Mouse (Mus musculus): ENCODE measurements at regions not wholly inside any gene's neighbourhood (a gene's known extent, or its start where the extent isn't known, plus 50 kb on each side); places are given as distances from the start of the nearest gene placed in this dataset.
A peak's percentile ranks its signal among the peaks of the same experiment; 100 is the strongest.

- H3K4me3 ChIP-seq (replicated peaks) = no peak overlapping the region
- no peaks in the 10 kb centered on the region for H3K36me3 ChIP-seq
- 49% methylated on average over 7 of the region's 7 CpGs for WGBS
- H3K27me3 ChIP-seq = no peaks in the 10 kb centered on the region
- H3K4me1 ChIP-seq = peaks cover 35% of the 10 kb centered on the region
- peak overlapping the region; percentile 40; the same call in 1 of the 2 replicates for H3K27ac ChIP-seq (replicated peaks)
- no peaks in the 10 kb centered on the region for H3K9me3 ChIP-seq (replicated peaks)
- no peak overlapping the region for H3K9ac ChIP-seq
- H3K4me2 ChIP-seq (replicated peaks) = no peak overlapping the region
- ATAC-seq (ENCODE audit: insufficient number of reproducible peaks, low FRiP score, low TSS enrichment, low read depth) = no peak
These were observed 76.4 kb downstream of the E030025P04Rik start for GRCm38 (mm10) chr11:109067733-109068132.

- WGBS = 72% methylated on average over 4 of the region's 4 CpGs
- Histone ChIP-seq H3K9me3 (replicated peaks) (no peaks in the 10 kb centered on the region), H3K4me2 (replicated peaks) (no peak overlapping the region), H3K27me3 (no peaks in the 10 kb centered on the region), H3K9ac (no peak overlapping the region), H3K4me1 (no peaks in the 10 kb centered on the region), H3K4me3 (replicated peaks) (no peak overlapping the region), H3K36me3 (no peaks in the 10 kb centered on the region), H3K27ac (replicated peaks) (no peak overlapping the region)
- ATAC-seq (ENCODE audit: insufficient number of reproducible peaks, low FRiP score, low TSS enrichment, low read depth) = no peak
These were observed 82.2 kb downstream of the E030025P04Rik start for GRCm38 (mm10) chr11:109061971-109062370.

DNA sequence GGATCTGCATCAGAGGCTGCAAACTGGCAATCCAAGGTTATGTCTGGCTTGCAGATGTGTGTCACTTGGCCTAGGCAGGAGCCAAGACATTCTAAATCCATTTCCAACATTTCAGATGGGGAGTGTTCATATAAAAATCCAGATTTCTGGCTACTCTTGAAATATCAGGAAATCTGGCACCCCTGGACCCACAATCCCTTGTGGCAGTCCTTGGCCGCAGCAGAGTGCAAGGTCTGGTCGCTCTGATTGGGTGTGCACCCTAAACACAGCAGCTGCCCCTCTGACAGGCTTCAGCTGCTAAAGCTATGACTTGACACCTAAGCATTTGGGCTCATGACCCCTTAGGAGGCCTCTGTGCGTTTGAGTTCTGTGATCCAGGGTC, 83.7 kb downstream of the E030025P04Rik start:
- H3K4me2 ChIP-seq (replicated peaks) = no peak overlapping the region
- H3K36me3 ChIP-seq = no peaks in the 10 kb centered on the region
- H3K4me3 ChIP-seq (replicated peaks) = no peak overlapping the region
- no peaks in the 10 kb centered on the region for H3K4me1 ChIP-seq
- ATAC-seq (ENCODE audit: insufficient number of reproducible peaks, low FRiP score, low TSS enrichment, low read depth) = no peak
- H3K9ac ChIP-seq = no peak overlapping the region
- H3K27me3 ChIP-seq = no peaks in the 10 kb centered on the region
- H3K9me3 ChIP-seq (replicated peaks) = no peaks in the 10 kb centered on the region
- 57% methylated on average over 3 of the region's 3 CpGs for WGBS
- H3K27ac ChIP-seq (replicated peaks) = no peak overlapping the region

- no peak overlapping the region for H3K4me3 ChIP-seq (replicated peaks)
- H3K27me3 ChIP-seq = no peaks in the 10 kb centered on the region
- no peaks in the 10 kb centered on the region for H3K4me1 ChIP-seq
- no peak for ATAC-seq (ENCODE audit: insufficient number of reproducible peaks, low FRiP score, low TSS enrichment, low read depth)
- 82% methylated on average over 12 of the region's 12 CpGs for WGBS
- H3K36me3 ChIP-seq = no peaks in the 10 kb centered on the region
- H3K4me2 ChIP-seq (replicated peaks) = no peak overlapping the region
- no peak overlapping the region for H3K9ac ChIP-seq
- H3K27ac ChIP-seq (replicated peaks) = no peak overlapping the region
- H3K9me3 ChIP-seq (replicated peaks) = no peaks in the 10 kb centered on the region
These were observed 84.2 kb downstream of the E030025P04Rik start for GRCm38 (mm10) chr11:109059863-109060526.

GRCm38 (mm10) chr11:109058021-109058420, 86.1 kb downstream of the E030025P04Rik start:
- Histone ChIP-seq H3K4me2 (replicated peaks) (no peak overlapping the region), H3K27me3 (no peaks in the 10 kb centered on the region), H3K4me3 (replicated peaks) (no peak overlapping the region), H3K36me3 (no peaks in the 10 kb centered on the region), H3K4me1 (no peaks in the 10 kb centered on the region), H3K9me3 (replicated peaks) (no peaks in the 10 kb centered on the region), H3K27ac (replicated peaks) (no peak overlapping the region), H3K9ac (no peak overlapping the region)
- ATAC-seq (ENCODE audit: insufficient number of reproducible peaks, low FRiP score, low TSS enrichment, low read depth) = no peak

GRCm38 (mm10) chr11:109048257-109049101, 95.7 kb downstream of the E030025P04Rik start:
- WGBS = 53% methylated on average over 10 of the region's 10 CpGs
- no peak overlapping the region for H3K9ac ChIP-seq
- no peak for ATAC-seq (ENCODE audit: insufficient number of reproducible peaks, low FRiP score, low TSS enrichment, low read depth)
- H3K27ac ChIP-seq (replicated peaks) = no peak overlapping the region
- no peak overlapping the region for H3K4me2 ChIP-seq (replicated peaks)
- H3K27me3 ChIP-seq = no peaks in the 10 kb centered on the region
- H3K36me3 ChIP-seq = no peaks in the 10 kb centered on the region
- H3K4me3 ChIP-seq (replicated peaks) = no peak overlapping the region
- no peaks in the 10 kb centered on the region for H3K9me3 ChIP-seq (replicated peaks)
- no peaks in the 10 kb centered on the region for H3K4me1 ChIP-seq

DNA sequence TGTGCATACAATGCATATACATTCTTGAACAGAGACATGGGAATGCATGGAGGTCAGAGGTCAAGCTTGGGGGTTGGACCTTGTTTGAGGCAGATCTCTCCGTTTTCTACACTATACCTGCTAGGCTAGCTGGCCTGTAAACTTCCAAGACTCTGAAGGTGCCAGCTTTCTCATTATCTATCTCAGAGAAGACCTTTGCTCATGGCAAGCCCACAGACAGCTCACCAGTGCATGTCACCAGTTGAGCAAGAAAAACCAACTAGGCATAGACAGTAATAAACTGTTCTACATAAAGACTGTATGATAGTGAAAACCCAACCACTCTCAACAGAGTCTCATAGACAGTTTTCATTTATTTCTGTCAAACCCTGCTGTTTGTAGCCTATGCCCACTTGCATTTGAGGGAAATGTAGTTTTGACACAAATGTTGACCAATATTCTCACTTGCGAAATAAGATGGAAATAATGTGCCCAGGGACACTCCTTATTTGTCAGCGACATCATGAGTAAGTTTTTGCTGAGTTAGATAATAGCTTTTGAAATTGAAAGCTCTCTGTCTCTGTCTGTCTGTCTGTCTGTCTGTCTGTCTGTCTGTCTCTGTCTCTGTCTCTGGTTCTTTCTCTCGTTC, 96.6 kb downstream of the E030025P04Rik start:
- WGBS = 86% methylated on average over 4 of the region's 4 CpGs
- Histone ChIP-seq H3K36me3 (no peaks in the 10 kb centered on the region), H3K27ac (replicated peaks) (no peak overlapping the region), H3K4me3 (replicated peaks) (no peak overlapping the region), H3K4me2 (replicated peaks) (no peak overlapping the region), H3K27me3 (no peaks in the 10 kb centered on the region), H3K9ac (no peak overlapping the region), H3K9me3 (replicated peaks) (no peaks in the 10 kb centered on the region), H3K4me1 (no peaks in the 10 kb centered on the region)
- no peak for ATAC-seq (ENCODE audit: insufficient number of reproducible peaks, low FRiP score, low TSS enrichment, low read depth)

GRCm38 (mm10) chr11:109046446-109046845, 97.7 kb downstream of the E030025P04Rik start:
- Histone ChIP-seq H3K9me3 (replicated peaks) (no peaks in the 10 kb centered on the region), H3K4me1 (no peaks in the 10 kb centered on the region), H3K4me3 (replicated peaks) (no peak overlapping the region), H3K27ac (replicated peaks) (no peak overlapping the region), H3K36me3 (no peaks in the 10 kb centered on the region), H3K9ac (no peak overlapping the region), H3K27me3 (no peaks in the 10 kb centered on the region), H3K4me2 (replicated peaks) (no peak overlapping the region)
- ATAC-seq (ENCODE audit: insufficient number of reproducible peaks, low FRiP score, low TSS enrichment, low read depth) = no peak
- 36% methylated on average over 1 of the region's 1 CpGs for WGBS

- Histone ChIP-seq H3K27me3 (no peaks in the 10 kb centered on the region), H3K27ac (replicated peaks) (no peak overlapping the region), H3K4me2 (replicated peaks) (no peak overlapping the region), H3K36me3 (no peaks in the 10 kb centered on the region), H3K9me3 (replicated peaks) (no peaks in the 10 kb centered on the region), H3K9ac (no peak overlapping the region), H3K4me1 (0 out of 2 replicates have a peak, but pooled peaks cover 13% of the 10 kb centered on the region), H3K4me3 (replicated peaks) (no peak overlapping the region)
- 35% methylated on average over 7 of the region's 7 CpGs for WGBS
- ATAC-seq (ENCODE audit: insufficient number of reproducible peaks, low FRiP score, low TSS enrichment, low read depth) = no peak
These were observed 103.7 kb downstream of the E030025P04Rik start for GRCm38 (mm10) chr11:109040519-109040916.

DNA sequence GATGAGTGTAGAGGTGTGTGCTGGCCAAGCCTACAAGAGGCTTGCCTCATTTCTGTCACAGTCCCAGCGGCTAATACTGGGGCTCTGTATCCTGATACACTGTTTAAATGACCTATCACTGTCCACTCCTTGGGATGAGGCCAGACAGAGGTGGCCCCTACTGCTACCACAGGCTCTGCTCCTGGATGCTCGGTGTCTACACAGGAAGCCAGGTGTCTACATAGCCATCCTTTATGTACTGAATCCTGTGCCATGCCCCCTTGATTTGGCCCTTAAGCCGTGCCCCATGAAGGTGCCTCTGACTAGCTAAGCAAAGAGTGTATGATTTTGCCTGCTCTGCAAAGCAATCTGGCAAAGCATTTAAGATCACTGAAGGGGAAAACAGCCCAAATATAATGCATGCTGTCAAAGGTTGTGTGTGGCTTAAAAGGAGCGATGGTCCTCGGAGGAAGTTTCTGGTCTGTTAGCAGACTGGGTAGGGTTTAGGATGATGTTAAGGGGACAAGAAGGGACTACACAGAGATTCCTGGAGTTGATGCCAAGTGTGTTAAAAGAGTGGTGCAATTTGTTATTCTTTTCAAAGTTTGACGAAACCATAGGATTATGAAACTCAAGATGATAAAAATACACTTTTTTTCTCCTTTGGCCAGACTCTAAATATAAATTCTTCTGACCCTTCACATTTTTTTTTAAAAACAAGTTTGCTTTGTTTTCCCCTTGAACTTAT, 104.2 kb downstream of the E030025P04Rik start:
- 64% methylated on average over 6 of the region's 6 CpGs for WGBS
- 0 out of 2 replicates have a peak, but pooled peaks cover 13% of the 10 kb centered on the region for H3K4me1 ChIP-seq
- ATAC-seq (ENCODE audit: insufficient number of reproducible peaks, low FRiP score, low TSS enrichment, low read depth) = no peak

More for the DNA sequence above, 104.2 kb downstream of the E030025P04Rik start:
- no peak overlapping the region for H3K4me3 ChIP-seq (replicated peaks)
- H3K4me2 ChIP-seq (replicated peaks) = no peak overlapping the region
- no peaks in the 10 kb centered on the region for H3K27me3 ChIP-seq
- H3K9me3 ChIP-seq (replicated peaks) = no peaks in the 10 kb centered on the region
- H3K36me3 ChIP-seq = no peaks in the 10 kb centered on the region
- no peak overlapping the region for H3K27ac ChIP-seq (replicated peaks)
- H3K9ac ChIP-seq = no peak overlapping the region

All from embryonic facial prominence, embryonic 15.5 days (tissue).